Mouse (Mus musculus) v-Abl transformed pro-B cells (cell line): ENCODE data around the gene Rft1.

ENCODE experiments used
- in situ Hi-C, 2 experiments: fragments of 400-800 bp; cut with MboI; formaldehyde crosslinking; loops; one replicate each; pipeline ENCODE4 v1.15.1; 2025; ENCODE audit not compliant: unreplicated experiment in 2 of 2

The Rft1 gene

GRCm38 (mm10) chr14:30666604-30667003 lies 12.4 kb downstream of the Rft1 start:
- in situ Hi-C loops: no loop called here

- in situ Hi-C loops: loop anchor here (5.0 to 10.0 kb wide), 5 partner anchors 78 to 695 kb away; partner anchors contain the start of gene Actr8 (in 1 of the 2)
These were observed 16.0 kb downstream of the Rft1 start for GRCm38 (mm10) chr14:30670161-30670560.

GRCm38 (mm10) chr14:30671095-30671985 lies 17.2 kb downstream of the Rft1 start:
- in situ Hi-C loops: loop anchor here (5.0 to 10.0 kb wide), 5 partner anchors 79 to 697 kb away; partner anchors contain the start of gene Actr8 (in 1 of the 2)

- in situ Hi-C loops: loop anchor here (5.0 to 10.0 kb wide), 5 partner anchors 80 to 697 kb away; partner anchors contain the start of gene Actr8 (in 1 of the 2)
These were observed 17.8 kb downstream of the Rft1 start for GRCm38 (mm10) chr14:30671986-30672312.

GRCm38 (mm10) chr14:30674947-30675346 lies 20.8 kb downstream of the Rft1 start:
- in situ Hi-C loops: loop anchor here (5.0 to 25.0 kb wide), 6 partner anchors 83 to 700 kb away; partner anchors contain the start of gene Actr8 (in 1 of the 2)

GRCm38 (mm10) chr14:30682131-30682530 lies 28.0 kb downstream of the Rft1 start:
- in situ Hi-C loops: loop anchor here in 1 of 2 experiments (25.0 kb wide), 1 partner anchor 570 kb away; no protein-coding TSS in a partner anchor

- in situ Hi-C loops: loop anchor here in 1 of 2 experiments (25.0 kb wide), 1 partner anchor 578 kb away; no protein-coding TSS in a partner anchor
These were observed 36.5 kb downstream of the Rft1 start for GRCm38 (mm10) chr14:30690685-30691084.

GRCm38 (mm10) chr14:30692439-30692838 lies 38.3 kb downstream of the Rft1 start:
- in situ Hi-C loops: loop anchor here in 1 of 2 experiments (25.0 kb wide), 1 partner anchor 580 kb away; no protein-coding TSS in a partner anchor

GRCm38 (mm10) chr14:30694786-30695185 lies 40.6 kb downstream of the Rft1 start:
- in situ Hi-C loops: loop anchor here in 1 of 2 experiments (5.0 to 25.0 kb wide), 2 partner anchors 158 to 582 kb away; no protein-coding TSS in a partner anchor

GRCm38 (mm10) chr14:30695609-30696008 lies 41.4 kb downstream of the Rft1 start:
- in situ Hi-C loops: loop anchor here in 1 of 2 experiments (5.0 to 25.0 kb wide), 2 partner anchors 157 to 583 kb away; no protein-coding TSS in a partner anchor

- in situ Hi-C loops: loop anchor here in 1 of 2 experiments (5.0 to 25.0 kb wide), 2 partner anchors 155 to 585 kb away; no protein-coding TSS in a partner anchor
These were observed 43.4 kb downstream of the Rft1 start for GRCm38 (mm10) chr14:30697407-30698052.

- in situ Hi-C loops: loop anchor here in 1 of 2 experiments (5.0 to 25.0 kb wide), 2 partner anchors 153 to 587 kb away; no protein-coding TSS in a partner anchor
These were observed 45.5 kb downstream of the Rft1 start for GRCm38 (mm10) chr14:30699656-30700055.

GRCm38 (mm10) chr14:30702512-30702911 lies 48.4 kb downstream of the Rft1 start:
- in situ Hi-C loops: no loop called here

- in situ Hi-C loops: no loop called here
These were observed 48.9 kb downstream of the Rft1 start for GRCm38 (mm10) chr14:30703079-30703478.

GRCm38 (mm10) chr14:30704098-30704855 lies 50.1 kb downstream of the Rft1 start:
- in situ Hi-C loops: no loop called here

GRCm38 (mm10) chr14:30711892-30712291 lies 57.7 kb downstream of the Rft1 start:
- in situ Hi-C loops: loop anchor here in 1 of 2 experiments (10.0 kb wide), 1 partner anchor 143 kb away; no protein-coding TSS in a partner anchor

- in situ Hi-C loops: loop anchor here in 1 of 2 experiments (10.0 kb wide), 1 partner anchor 141 kb away; no protein-coding TSS in a partner anchor
These were observed 59.6 kb downstream of the Rft1 start for GRCm38 (mm10) chr14:30713769-30714168.

- in situ Hi-C loops: loop anchor here in 1 of 2 experiments (5.0 to 10.0 kb wide), 2 partner anchors 102 to 140 kb away; no protein-coding TSS in a partner anchor
These were observed 60.8 kb downstream of the Rft1 start, which contains the start of gene Sfmbt1 for GRCm38 (mm10) chr14:30714799-30715617. Sfmbt1 (plus strand) TSS chr14:30714849.
